Mouse (Mus musculus): ENCODE measurements around the gene Arih1. TPM values are rescaled to one million over a fixed set of nuclear protein-coding genes. Genes with fewer than 3 reads are reported as not detected.

The Arih1 gene
- total and polyA plus RNA-seq, 3 experiments: 46.5 to 60.4 (median 48.4) TPM

GRCm38 (mm10) chr9:59486076-59486518 lies 321 bp downstream of the Arih1 start:
- peaks cover 0 to 26% of the 10 kb centered on the region in 2 experiments; a peak in 3 of 4 replicates for H3K36me3 ChIP-seq (ENCODE audit: control insufficient read depth in 1 of 2, insufficient read depth in 2 of 2, low read length in 2 of 2)
- no peak for DNase-seq (ENCODE audit: low read depth, low spot score)
- no peaks in the 10 kb centered on the region for H3K9me3 ChIP-seq (replicated peaks; ENCODE audit: insufficient read depth, low read length)
- H3K4me1 ChIP-seq (ENCODE audit: control insufficient read depth in 1 of 2, insufficient read depth in 2 of 2, low read length in 2 of 2): peaks cover 2 to 5% of the 10 kb centered on the region in 2 experiments
- H3K9ac ChIP-seq (ENCODE audit: control insufficient read depth, low read depth, low read length, poor library complexity, severe bottlenecking): peak overlapping the region; percentile 94
- H3K27me3 ChIP-seq (ENCODE audit: control insufficient read depth in 1 of 2, insufficient read depth in 2 of 2, low read length in 2 of 2): no peaks in the 10 kb centered on the region
- H3K79me2 ChIP-seq (ENCODE audit: control insufficient read depth, insufficient read depth, low read length, poor library complexity): peaks cover 42% of the 10 kb centered on the region
- TF ChIP-seq TAL1 (IDR thresholded peaks at IDR 0.05; ENCODE audit: low read length): no peak
- TF ChIP-seq UBTF (IDR thresholded peaks at IDR 0.05; ENCODE audit: borderline replicate concordance, insufficient read depth, low read depth, low read length): peak; percentile 94; the same call in 1 of the 2 replicates
- TF ChIP-seq SIN3A (IDR thresholded peaks at IDR 0.05; ENCODE audit: low read length): peak; percentile 35
- peak overlapping the region; percentile 76 to 94 for H3K4me3 ChIP-seq (ENCODE audit: control insufficient read depth in 1 of 2, insufficient read depth in 1 of 2, low read depth in 2 of 2, low read length in 2 of 2)
- peak overlapping the region; percentile 69 for H3K27ac ChIP-seq (ENCODE audit: control insufficient read depth, low read depth, low read length)

GRCm38 (mm10) chr9:59485511-59486075 lies 825 bp downstream of the Arih1 start:
- H3K9ac ChIP-seq (ENCODE audit: control insufficient read depth, low read depth, low read length, poor library complexity, severe bottlenecking): peak overlapping the region; percentile 94
- H3K79me2 ChIP-seq (ENCODE audit: control insufficient read depth, insufficient read depth, low read length, poor library complexity): peaks cover 47% of the 10 kb centered on the region
- peak; percentile 62 for DNase-seq (ENCODE audit: low read depth, low spot score)
- peaks cover 0 to 30% of the 10 kb centered on the region in 2 experiments; a peak in 3 of 4 replicates for H3K36me3 ChIP-seq (ENCODE audit: control insufficient read depth in 1 of 2, insufficient read depth in 2 of 2, low read length in 2 of 2)
- peaks cover 5 to 6% of the 10 kb centered on the region in 2 experiments for H3K4me1 ChIP-seq (ENCODE audit: control insufficient read depth in 1 of 2, insufficient read depth in 2 of 2, low read length in 2 of 2)
- peak overlapping the region; percentile 69 for H3K27ac ChIP-seq (ENCODE audit: control insufficient read depth, low read depth, low read length)
- H3K27me3 ChIP-seq (ENCODE audit: control insufficient read depth in 1 of 2, insufficient read depth in 2 of 2, low read length in 2 of 2): no peaks in the 10 kb centered on the region
- H3K9me3 ChIP-seq (replicated peaks; ENCODE audit: insufficient read depth, low read length): no peaks in the 10 kb centered on the region
- H3K4me3 ChIP-seq (ENCODE audit: control insufficient read depth in 1 of 2, insufficient read depth in 1 of 2, low read depth in 2 of 2, low read length in 2 of 2): peak overlapping the region; percentile 76 to 94
- no peak for TF ChIP-seq SMC3 (IDR thresholded peaks at IDR 0.05; ENCODE audit: low read depth, low read length)
- TF ChIP-seq CHD1 (IDR thresholded peaks at IDR 0.05; ENCODE audit: low read depth, low read length): peak; percentile 64; the same call in 1 of the 2 replicates
- no peak for TF ChIP-seq BHLHE40 (IDR thresholded peaks at IDR 0.05; ENCODE audit: borderline replicate concordance, low read depth, low read length)
- TF ChIP-seq TCF12 (IDR thresholded peaks at IDR 0.05; ENCODE audit: low read depth, low read length): no peak; the same call in 1 of the 2 replicates
- TF ChIP-seq TBP (IDR thresholded peaks at IDR 0.05; ENCODE audit: low read depth, low read length): no peak
- TF ChIP-seq MAZ (IDR thresholded peaks at IDR 0.05; ENCODE audit: low read depth, low read length): no peak
- TF ChIP-seq GABPA (IDR thresholded peaks at IDR 0.05; ENCODE audit: low read depth, low read length): no peak
- TF ChIP-seq ELF1 (IDR thresholded peaks at IDR 0.05; ENCODE audit: low read depth, low read length): no peak
- no peak for TF ChIP-seq GATA1 (IDR thresholded peaks at IDR 0.05; ENCODE audit: low read depth, low read length)
- no peak for TF ChIP-seq JUND (IDR thresholded peaks at IDR 0.05; ENCODE audit: low read depth, low read length)
- TF ChIP-seq EP300 (IDR thresholded peaks at IDR 0.05; ENCODE audit: low read depth in 1 of 2, low read length in 2 of 2): no peak
- TF ChIP-seq MEF2A (IDR thresholded peaks at IDR 0.05; ENCODE audit: extremely low read depth, insufficient replicate concordance, low read depth, low read length, poor library complexity, severe bottlenecking): no peak
- TF ChIP-seq UBTF (IDR thresholded peaks at IDR 0.05; ENCODE audit: borderline replicate concordance, insufficient read depth, low read depth, low read length): no peak
- no peak for TF ChIP-seq POLR2A (IDR thresholded peaks at IDR 0.05; ENCODE audit: control insufficient read depth in 1 of 2, insufficient read depth in 1 of 2, low read depth in 1 of 2, low read length in 2 of 2, poor library complexity in 1 of 2)
- no peak for TF ChIP-seq POLR2AphosphoS5 (IDR thresholded peaks at IDR 0.05; ENCODE audit: borderline replicate concordance, low read depth, low read length)
- TF ChIP-seq MAX (IDR thresholded peaks at IDR 0.05; ENCODE audit: low read length): peak; percentile 27; the same call in 1 of the 2 replicates
- no peak for TF ChIP-seq HCFC1 (IDR thresholded peaks at IDR 0.05; ENCODE audit: low read depth, low read length)
- no peak for TF ChIP-seq USF2 (IDR thresholded peaks at IDR 0.05; ENCODE audit: borderline replicate concordance in 1 of 2, insufficient read depth in 1 of 2, low read depth in 1 of 2, low read length in 2 of 2)
- TF ChIP-seq CHD2 (IDR thresholded peaks at IDR 0.05; ENCODE audit: low read length): no peak
- no peak for TF ChIP-seq ETS1 (IDR thresholded peaks at IDR 0.05; ENCODE audit: low read depth, low read length)
- no peak for TF ChIP-seq E2F4 (IDR thresholded peaks at IDR 0.05; ENCODE audit: borderline replicate concordance, low read depth, low read length)
- no peak for TF ChIP-seq MYB (IDR thresholded peaks at IDR 0.05; ENCODE audit: low read depth, low read length)
- no peak for TF ChIP-seq RCOR1 (IDR thresholded peaks at IDR 0.05; ENCODE audit: low read depth, low read length)
- no peak for TF ChIP-seq MAFK (IDR thresholded peaks at IDR 0.05; ENCODE audit: borderline replicate concordance, low read depth, low read length)
- no peak for TF ChIP-seq CTCF (IDR thresholded peaks at IDR 0.05 in 2 of 3, conservative IDR thresholded peaks at IDR 0.05 in 1 of 3; ENCODE audit: control insufficient read depth in 1 of 3, insufficient read depth in 1 of 3, low read depth in 2 of 3, low read length in 3 of 3, poor library complexity in 1 of 3, severe bottlenecking in 1 of 3)
- peak; percentile 44; the same call in 1 of the 2 replicates for TF ChIP-seq MXI1 (IDR thresholded peaks at IDR 0.05; ENCODE audit: low read depth, low read length)
- 0 out of 2 replicates have a peak, but pooled peaks have one; percentile 37 for TF ChIP-seq MYC (IDR thresholded peaks at IDR 0.05; ENCODE audit: low read depth, low read length)
- TF ChIP-seq KAT2A (conservative IDR thresholded peaks at IDR 0.05; ENCODE audit: low read depth, low read length): no peak
- no peak; the same call in 1 of the 2 replicates for TF ChIP-seq SIN3A (IDR thresholded peaks at IDR 0.05; ENCODE audit: low read length)

All from MEL (cell line).